Mouse (Mus musculus): ENCODE results near the gene Shroom3. TPM values are rescaled to one million over a fixed set of nuclear protein-coding genes. Genes with fewer than 3 reads are reported as not detected.

Shroom3 gene
- polyA plus RNA-seq, 1 experiment from 2014 or later, result 11.3 TPM

DNA sequence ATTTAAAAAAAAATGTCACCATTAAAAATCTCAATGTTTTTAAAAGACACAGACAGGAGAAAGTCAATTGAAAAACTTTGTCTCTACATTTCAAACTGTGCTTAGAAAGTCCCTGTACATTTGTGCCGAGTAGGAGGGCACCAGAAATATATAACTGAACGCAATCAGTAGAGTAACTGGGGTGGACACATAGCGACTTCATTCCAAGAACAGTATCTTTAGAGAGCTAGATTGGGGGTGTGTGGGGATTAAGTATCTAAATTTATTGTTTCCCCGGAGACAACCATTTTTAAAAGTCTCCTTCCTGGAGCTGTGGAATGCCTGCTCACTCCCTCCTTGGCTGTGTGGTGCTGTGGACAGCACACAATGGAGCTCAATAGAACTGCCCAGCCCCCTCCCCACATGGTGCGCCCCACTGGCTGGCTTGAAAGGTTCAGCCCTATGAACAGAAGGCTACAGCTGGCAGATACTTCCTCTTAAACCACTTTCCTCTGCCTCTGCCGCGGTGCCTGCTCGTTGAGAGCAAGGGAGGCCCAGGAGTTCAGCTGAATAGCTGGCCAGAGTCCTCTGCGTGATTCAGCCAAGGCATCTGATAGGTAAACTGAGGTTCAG, 127.8 kb downstream of the Shroom3 start:
- Histone ChIP-seq H3K4me1 (replicated peaks) (peaks cover 35% of the 10 kb centered on the region), H3K4me2 (peak overlapping the region; percentile 62), H3K36me3 (no peaks in the 10 kb centered on the region), H3K9me3 (replicated peaks) (no peaks in the 10 kb centered on the region), H3K4me3 (peak overlapping the region; percentile 9; the same call in 1 of the 2 replicates), H3K9ac (no peak overlapping the region), H3K27me3 (no peaks in the 10 kb centered on the region), H3K27ac (peak overlapping the region; percentile 84)
- ATAC-seq (replicated peaks; ENCODE audit: insufficient number of reproducible peaks, insufficient read depth, low FRiP score, low read depth), result no peak
- WGBS, result 13% methylated on average over 9 of the region's 9 CpGs

DNA sequence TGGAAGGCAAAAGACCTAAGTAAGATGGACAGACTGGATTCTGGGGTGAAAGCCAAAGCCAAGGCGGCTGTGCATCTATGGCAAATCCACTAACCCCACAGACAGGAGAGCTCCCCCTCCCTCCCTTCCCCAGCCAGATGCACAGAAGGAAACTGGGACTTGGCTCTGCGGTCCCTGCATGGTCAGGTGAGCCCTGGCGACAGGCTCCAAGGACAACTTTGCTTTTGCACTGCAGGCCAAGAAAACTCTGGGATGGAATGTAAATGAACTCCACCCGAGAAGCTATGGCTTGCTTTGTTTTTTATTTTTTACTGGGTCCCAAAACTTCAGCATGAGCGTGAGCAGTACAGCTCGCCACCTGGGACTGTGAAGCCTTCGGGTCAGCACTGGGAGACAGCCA, 128.5 kb downstream of the Shroom3 start:
- Histone ChIP-seq H3K36me3 (no peaks in the 10 kb centered on the region), H3K4me3 (no peak overlapping the region), H3K4me2 (peak overlapping the region; percentile 38), H3K9ac (no peak overlapping the region; the same call in 1 of the 2 replicates), H3K9me3 (replicated peaks) (no peaks in the 10 kb centered on the region), H3K27ac (peak overlapping the region; percentile 83), H3K4me1 (replicated peaks) (peaks cover 35% of the 10 kb centered on the region), H3K27me3 (no peaks in the 10 kb centered on the region)
- no peak for ATAC-seq (replicated peaks; ENCODE audit: insufficient number of reproducible peaks, insufficient read depth, low FRiP score, low read depth)
- 34% methylated on average over 7 of the region's 7 CpGs for WGBS

DNA sequence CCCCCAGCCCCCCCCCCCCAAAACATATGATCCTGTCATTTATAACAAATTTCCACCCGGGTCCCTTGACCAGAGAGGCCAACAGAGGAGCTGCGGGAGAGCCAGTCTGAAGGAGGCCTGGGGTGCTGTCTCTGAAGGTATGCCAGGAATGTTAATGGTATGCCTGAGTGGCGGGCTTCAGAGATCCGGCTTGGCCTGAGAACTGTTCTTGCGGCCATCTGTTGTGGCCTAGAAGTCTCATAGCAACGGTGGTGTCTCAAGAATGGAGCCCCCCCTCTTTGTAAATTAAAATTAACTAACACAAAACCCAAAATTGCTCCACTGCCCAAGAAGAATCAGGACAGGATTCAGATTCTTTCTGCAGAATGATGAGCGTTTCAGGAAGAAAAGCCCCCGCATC, 129.7 kb downstream of the Shroom3 start:
- ATAC-seq (replicated peaks; ENCODE audit: insufficient number of reproducible peaks, insufficient read depth, low FRiP score, low read depth), result peak; percentile 53; the same call in 1 of the 2 replicates
- no peaks in the 10 kb centered on the region for H3K36me3 ChIP-seq
- H3K9ac ChIP-seq, result no peak overlapping the region
- no peaks in the 10 kb centered on the region for H3K9me3 ChIP-seq (replicated peaks)
- 15% methylated on average over 8 of the region's 8 CpGs for WGBS
- H3K4me1 ChIP-seq (replicated peaks), result peaks cover 41% of the 10 kb centered on the region
- H3K27ac ChIP-seq, result peak overlapping the region; percentile 83
- H3K4me2 ChIP-seq, result peak overlapping the region; percentile 38
- H3K4me3 ChIP-seq, result no peak overlapping the region
- no peaks in the 10 kb centered on the region for H3K27me3 ChIP-seq

DNA sequence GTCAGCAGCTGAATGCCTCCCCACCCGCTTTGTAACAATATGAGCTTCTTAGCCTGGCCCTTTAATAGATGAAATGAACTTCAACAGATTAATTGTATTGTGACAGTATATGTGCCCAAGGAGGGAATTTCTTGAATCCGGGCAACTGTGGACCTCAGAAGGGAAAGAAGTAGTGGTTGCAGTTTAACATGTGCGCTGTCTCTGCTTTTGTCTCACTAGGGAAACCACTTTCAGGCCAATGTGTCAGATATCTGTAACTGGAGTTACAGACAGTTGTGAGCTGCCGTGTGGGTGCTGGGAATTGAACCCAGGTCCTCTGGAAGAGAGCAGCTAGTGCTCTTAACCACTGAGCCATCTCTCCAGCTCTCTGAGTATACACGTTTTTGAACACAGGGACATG, 130.3 kb downstream of the Shroom3 start:
- no peak for ATAC-seq (replicated peaks; ENCODE audit: insufficient number of reproducible peaks, insufficient read depth, low FRiP score, low read depth)
- peak overlapping the region; percentile 83 for H3K27ac ChIP-seq

DNA sequence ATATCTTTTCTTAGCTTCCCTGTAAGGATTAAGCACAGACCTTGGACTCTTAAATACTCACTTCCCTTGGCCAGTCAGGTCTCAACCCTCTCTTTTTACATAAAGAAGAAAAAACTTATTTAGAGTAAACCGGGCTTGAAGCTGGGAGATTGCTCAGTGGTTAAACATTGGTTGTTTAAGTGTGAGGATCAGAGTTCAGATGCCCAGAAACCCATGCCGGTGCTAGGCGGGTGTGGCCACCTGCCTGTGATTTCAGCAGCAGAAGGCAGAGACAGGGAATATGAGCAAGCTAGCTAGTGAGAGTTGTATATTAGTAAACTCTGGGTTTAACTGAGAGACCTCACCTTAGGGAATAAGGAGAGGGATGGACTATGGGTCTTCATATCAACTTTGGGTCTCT, 131.4 kb downstream of the Shroom3 start:
- no peaks in the 10 kb centered on the region for H3K9me3 ChIP-seq (replicated peaks)
- H3K4me2 ChIP-seq, result no peak overlapping the region
- WGBS, result 77% methylated on average over 3 of the region's 3 CpGs
- no peaks in the 10 kb centered on the region for H3K27me3 ChIP-seq
- H3K9ac ChIP-seq, result no peak overlapping the region
- peaks cover 30% of the 10 kb centered on the region for H3K4me1 ChIP-seq (replicated peaks)
- no peaks in the 10 kb centered on the region for H3K36me3 ChIP-seq
- ATAC-seq (replicated peaks; ENCODE audit: insufficient number of reproducible peaks, insufficient read depth, low FRiP score, low read depth), result no peak
- H3K27ac ChIP-seq, result no peak overlapping the region
- no peak overlapping the region for H3K4me3 ChIP-seq

More for the DNA sequence above, 130.3 kb downstream of the Shroom3 start:
- H3K9me3 ChIP-seq (replicated peaks), result no peaks in the 10 kb centered on the region
- no peaks in the 10 kb centered on the region for H3K36me3 ChIP-seq
- H3K27me3 ChIP-seq, result no peaks in the 10 kb centered on the region
- peaks cover 34% of the 10 kb centered on the region for H3K4me1 ChIP-seq (replicated peaks)
- 84% methylated on average over 5 of the region's 5 CpGs for WGBS
- no peak overlapping the region for H3K4me2 ChIP-seq
- H3K4me3 ChIP-seq, result no peak overlapping the region
- H3K9ac ChIP-seq, result no peak overlapping the region

DNA sequence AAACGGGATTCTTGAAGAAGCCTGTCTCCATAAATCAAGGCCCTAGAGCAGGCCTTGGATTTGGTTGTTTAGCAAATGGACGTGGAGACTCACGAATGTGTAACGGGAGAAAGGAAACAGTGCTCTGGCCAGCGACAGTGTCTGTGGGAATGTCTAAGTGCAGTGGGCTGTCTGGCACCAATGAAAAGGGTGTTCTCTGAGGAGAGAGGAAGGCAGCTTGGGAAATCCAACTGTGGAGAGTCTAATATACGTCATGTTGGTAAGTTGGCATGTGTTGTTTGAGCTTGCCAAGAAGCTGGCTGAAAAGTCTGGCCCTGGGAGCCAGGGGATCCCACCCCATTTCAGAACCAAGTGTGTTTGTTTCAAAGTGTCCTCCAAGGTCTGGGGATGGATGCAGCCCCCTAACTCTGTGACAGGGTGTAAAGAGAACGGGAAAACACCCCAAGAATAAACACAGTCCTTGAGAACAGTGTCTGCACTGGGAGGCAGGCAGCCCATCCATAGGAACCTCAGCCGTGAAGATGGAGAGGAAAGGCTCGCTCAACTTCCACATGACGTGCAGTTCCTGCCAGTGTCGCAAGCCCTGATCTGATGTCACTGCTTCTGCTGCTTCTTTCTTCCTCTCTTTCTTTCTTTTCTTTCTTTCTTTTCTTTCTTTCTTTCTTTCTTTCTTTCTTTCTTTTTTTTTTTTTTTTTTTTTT, 134.0 kb downstream of the Shroom3 start:
- Histone ChIP-seq H3K4me3 (no peak overlapping the region), H3K9ac (no peak overlapping the region), H3K27ac (peak overlapping the region; percentile 43), H3K27me3 (no peaks in the 10 kb centered on the region), H3K4me1 (replicated peaks) (peaks cover 26% of the 10 kb centered on the region), H3K4me2 (no peak overlapping the region), H3K36me3 (no peaks in the 10 kb centered on the region), H3K9me3 (replicated peaks) (no peaks in the 10 kb centered on the region)
- WGBS, result 66% methylated on average over 11 of the region's 11 CpGs
- no peak for ATAC-seq (replicated peaks; ENCODE audit: insufficient number of reproducible peaks, insufficient read depth, low FRiP score, low read depth)

DNA sequence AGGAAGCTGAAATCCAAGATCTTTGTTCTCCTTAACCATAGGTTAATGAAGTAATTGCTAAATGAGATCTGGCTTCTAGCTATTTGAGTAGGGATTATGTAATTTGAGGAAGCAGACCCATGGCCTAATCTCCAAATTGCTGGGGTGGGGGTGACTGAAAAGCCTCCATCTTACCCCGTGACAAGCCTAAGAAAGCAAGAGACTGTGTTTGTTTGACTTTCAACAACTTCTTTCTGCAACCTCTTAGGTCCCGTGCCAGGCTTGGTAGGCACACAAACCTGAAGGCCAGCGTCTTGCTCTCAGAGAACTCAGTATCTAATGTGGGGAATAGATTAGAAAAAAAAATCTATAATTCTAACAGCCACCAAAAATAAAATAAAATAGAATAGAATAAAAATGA, 138.1 kb downstream of the Shroom3 start:
- WGBS, result 73% methylated on average over 3 of the region's 3 CpGs
- H3K4me3 ChIP-seq, result no peak overlapping the region
- H3K4me1 ChIP-seq (replicated peaks), result peaks cover 44% of the 10 kb centered on the region
- H3K36me3 ChIP-seq, result no peaks in the 10 kb centered on the region
- ATAC-seq (replicated peaks; ENCODE audit: insufficient number of reproducible peaks, insufficient read depth, low FRiP score, low read depth), result no peak
- no peak overlapping the region for H3K9ac ChIP-seq
- no peaks in the 10 kb centered on the region for H3K27me3 ChIP-seq
- no peaks in the 10 kb centered on the region for H3K9me3 ChIP-seq (replicated peaks)
- no peak overlapping the region for H3K27ac ChIP-seq
- no peak overlapping the region for H3K4me2 ChIP-seq

DNA sequence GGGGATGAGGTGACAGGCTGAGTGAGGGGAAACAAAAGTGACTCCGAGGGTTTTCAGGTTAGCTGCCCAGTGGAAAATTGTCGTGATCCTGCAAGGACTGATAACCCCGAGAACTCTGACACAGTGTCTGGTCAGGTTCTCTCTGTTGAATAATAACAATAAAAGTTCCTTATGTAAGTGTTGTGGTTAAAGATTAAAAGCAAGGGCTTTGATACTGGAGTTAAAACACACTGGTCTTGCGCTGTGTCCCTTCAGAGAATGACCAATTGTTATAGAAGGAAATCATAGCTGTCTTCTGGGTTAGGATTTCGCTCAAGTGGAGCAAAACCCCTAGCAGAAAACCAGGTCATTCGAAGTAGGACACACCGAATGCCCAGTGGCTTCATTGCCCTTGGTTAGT, 140.3 kb downstream of the Shroom3 start:
- H3K9ac ChIP-seq, result no peak overlapping the region
- H3K4me2 ChIP-seq, result no peak overlapping the region
- ATAC-seq (replicated peaks; ENCODE audit: insufficient number of reproducible peaks, insufficient read depth, low FRiP score, low read depth), result no peak
- H3K36me3 ChIP-seq, result no peaks in the 10 kb centered on the region
- H3K27me3 ChIP-seq, result no peaks in the 10 kb centered on the region
- WGBS, result 74% methylated on average over 7 of the region's 7 CpGs
- peaks cover 44% of the 10 kb centered on the region for H3K4me1 ChIP-seq (replicated peaks)
- H3K4me3 ChIP-seq, result no peak overlapping the region
- H3K27ac ChIP-seq, result peak overlapping the region; percentile 78
- H3K9me3 ChIP-seq (replicated peaks), result no peaks in the 10 kb centered on the region

DNA sequence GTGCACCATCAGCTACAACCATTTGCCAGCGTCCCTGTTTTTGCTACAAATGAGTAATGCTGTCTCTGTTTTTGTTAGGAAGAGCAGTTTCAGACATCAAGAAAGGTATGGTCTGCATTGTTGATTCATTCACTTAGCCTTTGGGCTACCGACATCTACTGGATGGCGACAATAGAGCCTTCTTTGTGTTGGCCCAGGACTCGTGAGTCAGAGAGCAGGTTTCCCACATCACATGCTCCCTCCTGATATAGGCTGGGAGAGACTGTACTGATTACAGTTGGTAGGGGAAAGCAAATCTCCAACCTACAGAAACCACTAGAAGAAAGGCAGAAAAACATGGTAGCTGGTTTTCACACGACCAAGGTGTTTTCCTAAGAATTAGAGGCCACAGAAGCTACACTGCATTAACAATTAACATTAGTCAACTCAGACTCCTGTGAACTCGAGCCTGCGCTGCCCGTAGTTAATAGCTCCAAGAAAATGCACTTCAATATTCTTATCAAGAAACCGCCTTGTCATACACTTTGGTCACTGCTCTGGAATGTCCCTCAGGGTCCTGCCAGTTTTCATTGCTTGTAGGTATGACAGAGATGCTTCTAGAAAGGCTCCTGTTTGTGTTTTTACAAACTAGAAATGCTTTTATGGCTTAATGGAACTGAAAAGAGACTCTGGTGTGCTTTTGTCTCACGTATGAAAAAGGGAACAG, 141.2 kb downstream of the Shroom3 start:
- Histone ChIP-seq H3K4me2 (no peak overlapping the region), H3K4me3 (no peak overlapping the region), H3K9ac (no peak overlapping the region), H3K27me3 (no peaks in the 10 kb centered on the region), H3K4me1 (replicated peaks) (peaks cover 44% of the 10 kb centered on the region), H3K36me3 (no peaks in the 10 kb centered on the region), H3K27ac (peak overlapping the region; percentile 78), H3K9me3 (replicated peaks) (no peaks in the 10 kb centered on the region)
- WGBS, result 35% methylated on average over 10 of the region's 10 CpGs
- ATAC-seq (replicated peaks; ENCODE audit: insufficient number of reproducible peaks, insufficient read depth, low FRiP score, low read depth), result no peak; the same call in 1 of the 2 replicates

DNA sequence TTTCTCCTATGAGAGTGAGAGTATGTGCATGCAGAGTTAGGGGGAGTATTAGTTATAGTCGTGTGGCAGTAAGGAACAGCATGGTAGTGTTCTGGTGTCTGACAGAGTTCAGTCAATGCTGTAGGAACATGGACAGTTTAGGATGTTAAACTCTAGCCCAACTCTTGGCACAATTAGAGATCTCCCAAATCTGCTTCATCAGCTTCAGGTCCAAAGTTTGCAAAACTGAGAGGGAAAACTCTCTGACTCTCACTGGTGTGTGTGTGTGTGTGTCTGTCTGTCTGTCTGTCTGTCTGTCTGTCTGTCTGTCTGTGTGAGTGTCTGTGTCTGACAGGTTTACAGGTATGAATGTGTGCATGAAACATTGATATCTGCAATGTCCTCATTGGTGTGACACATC, 147.2 kb downstream of the Shroom3 start:
- H3K4me3 ChIP-seq, result no peak overlapping the region
- no peak overlapping the region for H3K27ac ChIP-seq
- H3K4me2 ChIP-seq, result no peak overlapping the region
- no peaks in the 10 kb centered on the region for H3K27me3 ChIP-seq
- H3K4me1 ChIP-seq (replicated peaks), result peaks cover 13% of the 10 kb centered on the region
- H3K36me3 ChIP-seq, result no peaks in the 10 kb centered on the region
- H3K9me3 ChIP-seq (replicated peaks), result no peaks in the 10 kb centered on the region
- WGBS, result 69% methylated on average over 1 of the region's 1 CpGs
- H3K9ac ChIP-seq, result no peak overlapping the region
- ATAC-seq (replicated peaks; ENCODE audit: insufficient number of reproducible peaks, insufficient read depth, low FRiP score, low read depth), result no peak

DNA sequence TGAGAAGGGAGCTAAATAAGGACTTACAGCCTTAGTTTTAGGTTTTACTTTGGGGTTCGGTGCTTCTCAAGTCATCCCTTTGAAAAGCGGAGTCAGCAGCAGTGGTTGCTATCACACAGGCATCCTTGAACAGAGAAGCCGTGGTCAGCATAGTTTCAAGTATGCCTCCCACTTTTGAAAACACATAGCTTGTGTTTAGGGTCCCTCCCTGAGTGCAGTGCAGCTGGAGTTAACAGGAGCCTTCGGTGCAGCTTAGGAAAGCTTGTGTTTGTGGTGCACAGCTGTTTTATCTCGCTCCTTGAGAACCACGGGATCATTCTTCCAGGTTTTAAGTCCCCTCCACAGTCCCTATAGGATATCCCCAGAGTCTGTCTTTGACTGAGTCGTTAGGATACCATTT, 151.3 kb downstream of the Shroom3 start:
- no peak for ATAC-seq (replicated peaks; ENCODE audit: insufficient number of reproducible peaks, insufficient read depth, low FRiP score, low read depth)
- Histone ChIP-seq H3K36me3 (no peaks in the 10 kb centered on the region), H3K9me3 (replicated peaks) (no peaks in the 10 kb centered on the region), H3K9ac (no peak overlapping the region), H3K4me1 (replicated peaks) (peaks cover 5% of the 10 kb centered on the region; the same call in 1 of the 2 replicates), H3K4me2 (no peak overlapping the region), H3K4me3 (no peak overlapping the region), H3K27me3 (no peaks in the 10 kb centered on the region), H3K27ac (no peak overlapping the region)
- 50% methylated on average over 7 of the region's 7 CpGs for WGBS
